8 mouse cellular contexts compared by ENCODE assay signal in the genomic region with DNA sequence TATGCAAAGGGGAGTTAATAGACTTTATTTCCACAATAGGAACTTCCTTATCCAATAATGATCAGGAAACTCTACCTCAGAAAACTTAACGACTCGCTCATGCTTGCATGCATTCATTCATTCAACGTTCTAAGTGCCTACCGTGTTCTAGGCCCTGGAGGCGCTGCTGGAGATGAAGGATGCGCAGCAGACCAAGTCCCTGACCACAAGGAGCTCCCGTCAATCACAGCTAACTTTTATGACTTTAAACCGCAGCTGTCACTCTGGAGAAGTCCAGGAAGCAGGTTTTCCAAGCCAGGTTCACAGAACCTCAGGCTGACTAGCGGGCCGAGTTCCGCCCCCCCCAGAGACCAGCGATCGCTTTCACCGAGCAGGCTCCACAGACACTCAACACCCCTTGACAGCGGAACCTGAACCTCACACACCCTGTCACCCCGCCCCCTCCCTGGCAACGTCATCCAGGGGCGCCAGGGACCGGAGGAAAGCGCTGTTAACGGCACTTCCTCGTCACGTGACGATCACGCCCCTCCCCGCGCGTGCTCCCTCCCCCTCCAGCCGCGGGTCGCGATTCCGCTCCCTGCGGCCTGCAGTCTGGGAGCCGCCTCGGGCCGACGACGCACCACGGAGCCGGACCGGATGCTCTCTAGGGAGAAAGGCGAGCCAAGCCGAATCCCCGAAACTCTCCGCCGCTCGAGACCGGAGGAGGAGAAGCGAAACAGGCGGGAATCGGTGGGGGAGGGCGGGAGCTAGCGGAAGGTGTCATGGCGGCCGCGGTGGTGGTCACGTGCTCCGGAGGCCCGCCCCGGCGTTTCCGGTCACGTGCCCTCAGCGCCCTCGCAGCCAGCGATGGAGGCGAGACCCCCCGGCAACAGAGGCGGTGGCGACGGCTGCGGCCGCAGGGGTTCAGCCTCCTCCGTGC. TPM values are rescaled to one million over a fixed set of nuclear protein-coding genes. Genes with fewer than 3 reads are reported as not detected.
DNase-seq lines count a peak whose midpoint lies in the region; ATAC-seq lines count a peak whose summit lies in the region.

A gene (minus strand): TSS at position 778 of the 919 bp plus-strand sequence.
A gene (plus strand): TSS at position 817 of the 919 bp plus-strand sequence.

- peak within 1 kb of the TSS; percentile 86 for H3K27ac ChIP-seq in hindbrain, embryonic 13.5 days

- peak; percentile 99 for DNase-seq in NIH3T3 (ENCODE audit: low read depth)
- peak; percentile 100 for DNase-seq in cerebellum, postnatal 10 days
- peak; percentile 93 to 96 for DNase-seq in frontal cortex, postnatal 14 days (ENCODE audit: low spot score in 2 of 2)
- peak; percentile 96 to 97 for DNase-seq in layer of hippocampus, postnatal 25 days (ENCODE audit: extremely low spot score in 1 of 2, low spot score in 1 of 2)
- peak; percentile 99 for DNase-seq in lung, postnatal 25 days (ENCODE audit: low spot score)
- peak; percentile 95 for DNase-seq in retina, embryonic 14.5 days (ENCODE audit: low spot score)
- DNase-seq in thymus, postnatal 4 days = peak; percentile 99

- peak within 1 kb of the TSS; percentile 95 for H3K9ac ChIP-seq in hindbrain, embryonic 13.5 days

- peak within 1 kb of the TSS; percentile 96 for H3K4me2 ChIP-seq in hindbrain, embryonic 13.5 days

- peaks cover 9% of the 10 kb centered on the region for H3K36me3 ChIP-seq in hindbrain, embryonic 13.5 days

- H3K9me3 ChIP-seq in hindbrain, embryonic 13.5 days = no peaks in the 10 kb centered on the region

- WGBS in hindbrain, embryonic 13.5 days = under 1% methylated on average over 62 of the region's 75 CpGs

- peak within 1 kb of the TSS; percentile 93 for H3K4me3 ChIP-seq in hindbrain, embryonic 13.5 days

- ATAC-seq in hindbrain, embryonic 13.5 days (ENCODE audit: low FRiP score) = peak; percentile 99

- H3K4me1 ChIP-seq in hindbrain, embryonic 13.5 days (replicated peaks) = peaks cover 42% of the 10 kb centered on the region

- H3K27me3 ChIP-seq in hindbrain, embryonic 13.5 days = no peaks in the 10 kb centered on the region

RNA-seq across cellular contexts. Expression of the first gene that starts in this region (rescaled TPM):
- 15.6 and 16.3 TPM in 2 replicates for polyA plus RNA-seq in hindbrain, embryonic 13.5 days (2015; fragmentation: Nextera tagmentation; extraction: Ambion mirVana)
- total RNA-seq in layer of hippocampus, postnatal 25 days (2021) = 10 to 100 TPM; 12.2 to 18.4 TPM

RNA-seq across cellular contexts. Expression of the second gene that starts in this region (rescaled TPM):
- 43.7 and 44.2 TPM in 2 replicates for polyA plus RNA-seq in hindbrain, embryonic 13.5 days (2015; fragmentation: Nextera tagmentation; extraction: Ambion mirVana)
- 10 to 100 TPM; 38.8 to 39.9 TPM for total RNA-seq in layer of hippocampus, postnatal 25 days (2021)

Comparison
In these comparisons a context has a peak if more than half of its experiments do, and no peak if none do; other contexts are left out.
1. Peak in every context shown above with its lines: DNase-seq, ATAC-seq, H3K4me3 ChIP-seq and H3K27ac ChIP-seq.